Mouse (Mus musculus) embryonic fibroblast, embryonic 13.5 days (primary cell): Measurements from ENCODE around the gene Pkp2.

Experiments used
- CTCF ChIP-seq: IDR thresholded peaks from 2 replicates; pipeline ENCODE4 v1.5.1; 2011; ENCODE audit warnings: mild to moderate bottlenecking, control low read depth, low read length, moderate library complexity, borderline replicate concordance; ENCODE audit not compliant: insufficient read depth
- POLR2A ChIP-seq: IDR thresholded peaks from 2 replicates; pipeline ENCODE4 v1.6.1; 2011; ENCODE audit warnings: low read depth, mild to moderate bottlenecking, control low read depth, low read length, moderate library complexity

- TF ChIP-seq CTCF (no peak), POLR2A (no peak)
Measured at GRCm38 (mm10) chr16:16255217-16255616, 42.1 kb downstream of the Pkp2 start.
